In genomic region chr12:108855081-108855480, GRCm38 (mm10) we compare ENCODE assay signal across 22 mouse cellular contexts. TPM values are rescaled to one million over a fixed set of nuclear protein-coding genes. Genes with fewer than 3 reads are reported as not detected.
DNase-seq lines count a peak whose midpoint lies in the region; ATAC-seq and TF ChIP-seq lines count a peak whose summit lies in the region.
"Had no signal": no experiment of that assay in that cellular context is flagged by ENCODE, and none has a peak within 500 bp of the region (broad histone marks: within the 10 kb centered on the region; RNA-seq: fewer than 3 reads in every experiment).

No protein-coding gene starts in this region.

- H3K4me1 ChIP-seq in intestine, embryonic 15.5 days (replicated peaks) = peaks cover 5% of the 10 kb centered on the region; the same call in 1 of the 2 replicates
- H3K4me1 ChIP-seq in liver, embryonic 14.5 days (replicated peaks; ENCODE audit: control insufficient read depth in 2 of 2, insufficient read depth in 2 of 2, low read length in 1 of 2) = peaks cover 0 to 8% of the 10 kb centered on the region in 2 experiments; a peak in 1 of 4 replicates
- H3K4me1 ChIP-seq in stomach, embryonic 15.5 days = peaks cover 9% of the 10 kb centered on the region; the same call in 1 of the 2 replicates
- H3K4me1 ChIP-seq: embryonic facial prominence, embryonic 13.5 days; heart, embryonic 12.5 days had no signal

- no peak overlapping the region for H3K4me3 ChIP-seq in intestine, embryonic 15.5 days (replicated peaks)
- H3K4me3 ChIP-seq in liver, embryonic 14.5 days (ENCODE audit: insufficient read depth in 1 of 2, low read depth in 2 of 2, low read length in 2 of 2) = no peak overlapping the region
- H3K4me3 ChIP-seq in stomach, embryonic 15.5 days (replicated peaks) = no peak overlapping the region
- H3K4me3 ChIP-seq: embryonic facial prominence, embryonic 13.5 days; forebrain, embryonic 13.5 days; heart, adult 2 months; heart, embryonic 12.5 days; hindbrain, embryonic 10.5 days had no signal

- peak; percentile 87 for ATAC-seq in intestine, embryonic 15.5 days
- ATAC-seq in liver, embryonic 14.5 days (ENCODE audit: insufficient read depth) = peak; percentile 21
- peak; percentile 70 for ATAC-seq in stomach, embryonic 15.5 days (ENCODE audit: insufficient read depth, low FRiP score, low read depth)
- ATAC-seq in erythroid progenitor cell, adult 5-6 weeks (replicated peaks; ENCODE audit: low FRiP score, poor library complexity, severe bottlenecking) = no peak
- ATAC-seq: CD4-positive, CD25-positive, alpha-beta regulatory T cell, adult 4 months; forebrain, embryonic 13.5 days; forebrain, postnatal 0 days had no signal

- 74% methylated on average over 10 of the region's 10 CpGs for whole genome bisulfite sequencing in intestine, embryonic 15.5 days
- WGBS in liver, embryonic 14.5 days (ENCODE audit: insufficient replicate concordance) = 62% methylated on average over 10 of the region's 10 CpGs
- WGBS in stomach, embryonic 15.5 days = 84% methylated on average over 10 of the region's 10 CpGs

- TF ChIP-seq CTCF in liver, embryonic 14.5 days (IDR thresholded peaks at IDR 0.05; ENCODE audit: low read depth) = no peak

- TF ChIP-seq EP300 in liver, embryonic 14.5 days (IDR thresholded peaks at IDR 0.05; ENCODE audit: low read depth) = no peak

- H3K9me3 ChIP-seq in intestine, embryonic 15.5 days = no peaks in the 10 kb centered on the region
- no peaks in the 10 kb centered on the region for H3K9me3 ChIP-seq in liver, embryonic 14.5 days (ENCODE audit: control insufficient read depth, low read length)
- no peaks in the 10 kb centered on the region for H3K9me3 ChIP-seq in stomach, embryonic 15.5 days
- H3K9me3 ChIP-seq: embryonic facial prominence, embryonic 13.5 days; forebrain, embryonic 13.5 days; G1E; heart, embryonic 12.5 days; hindbrain, embryonic 10.5 days had no signal

- DNase-seq in adrenal gland, adult 2 months = peak; percentile 10
- no peak for DNase-seq in adrenal gland, postnatal 36 days
- DNase-seq in liver, embryonic 14.5 days (ENCODE audit: low read depth in 3 of 3, low spot score in 3 of 3) = no peak
- no peak for DNase-seq in heart, adult 9 months (ENCODE audit: low spot score in 2 of 2)
- DNase-seq in kidney, adult 18-20 months = no peak
- DNase-seq: adrenal gland, postnatal 10 days; B cell, adult 2 months; cerebellum, adult 18-20 months; cerebellum, adult 9-11 months; cerebellum, postnatal 36 days; forebrain, postnatal 0 days; gastrocnemius, postnatal 14 days; heart, adult 2 months had no signal

- no peak overlapping the region for H3K4me2 ChIP-seq in intestine, embryonic 15.5 days (replicated peaks)
- H3K4me2 ChIP-seq in liver, embryonic 14.5 days (ENCODE audit: low read depth) = no peak overlapping the region
- H3K4me2 ChIP-seq in stomach, embryonic 15.5 days = no peak overlapping the region
- H3K4me2 ChIP-seq: embryonic facial prominence, embryonic 13.5 days; forebrain, embryonic 13.5 days; heart, embryonic 12.5 days had no signal

- no peak overlapping the region for H3K9ac ChIP-seq in intestine, embryonic 15.5 days
- H3K9ac ChIP-seq in liver, embryonic 14.5 days (replicated peaks) = no peak overlapping the region
- H3K9ac ChIP-seq in stomach, embryonic 15.5 days = no peak overlapping the region
- H3K9ac ChIP-seq: embryonic facial prominence, embryonic 13.5 days; forebrain, embryonic 13.5 days; forebrain, postnatal 0 days; heart, embryonic 12.5 days had no signal

- H3K27ac ChIP-seq in intestine, embryonic 15.5 days = no peak overlapping the region
- H3K27ac ChIP-seq in liver, embryonic 14.5 days = no peak overlapping the region
- H3K27ac ChIP-seq in stomach, embryonic 15.5 days = peak overlapping the region; percentile 41; the same call in 1 of the 2 replicates
- H3K27ac ChIP-seq: embryonic facial prominence, embryonic 13.5 days; forebrain, embryonic 13.5 days; heart, adult 2 months had no signal

- H3K27me3 ChIP-seq in intestine, embryonic 15.5 days (replicated peaks) = no peaks in the 10 kb centered on the region
- H3K27me3 ChIP-seq in liver, embryonic 14.5 days (ENCODE audit: control insufficient read depth, insufficient read depth, low read length) = no peaks in the 10 kb centered on the region
- H3K27me3 ChIP-seq in stomach, embryonic 15.5 days (replicated peaks) = no peaks in the 10 kb centered on the region
- H3K27me3 ChIP-seq: embryonic facial prominence, embryonic 13.5 days; forebrain, embryonic 13.5 days; heart, embryonic 12.5 days had no signal

- H3K36me3 ChIP-seq in intestine, embryonic 15.5 days = peaks cover 4% of the 10 kb centered on the region; the same call in 1 of the 2 replicates
- H3K36me3 ChIP-seq in liver, embryonic 14.5 days (replicated peaks; ENCODE audit: control insufficient read depth, insufficient read depth, low read depth) = no peaks in the 10 kb centered on the region; the same call in 1 of the 2 replicates
- 0 out of 2 replicates have a peak, but pooled peaks cover 1% of the 10 kb centered on the region for H3K36me3 ChIP-seq in stomach, embryonic 15.5 days

RNA-seq across cellular contexts. Expression of gene Slc25a47, which starts 19.2 kb away (rescaled TPM):
- 10 to 100 TPM in 1 of 2 experiments, 1 to 10 TPM in 1; 8.4 to 12.2 TPM for total RNA-seq in adrenal gland, adult 2 months (2021)
- 16.6 TPM in 2 replicates for polyA plus RNA-seq in adrenal gland, adult 2 months (2012; rRNA removed)
- 10 to 100 TPM; 11.2 to 13.5 TPM for total RNA-seq in adrenal gland, postnatal 36 days (2021)
- polyA plus RNA-seq in intestine, embryonic 15.5 days (2015; fragmentation: Nextera tagmentation; extraction: Ambion mirVana) = 7.3 and 10.1 TPM in 2 replicates
- polyA plus RNA-seq in liver, embryonic 14.5 days (2012; rRNA removed) = 3.9 and 4.3 TPM in 2 replicates
- 2.3 and 3.4 TPM in 2 replicates for polyA plus RNA-seq in liver, embryonic 14.5 days (2014; fragmentation: Nextera tagmentation; extraction: Ambion mirVana)
- polyA plus RNA-seq in stomach, embryonic 15.5 days (2015; fragmentation: Nextera tagmentation; extraction: Ambion mirVana) = 8.9 and 9.8 TPM in 2 replicates
- total RNA-seq in erythroid progenitor cell, adult 5-6 weeks (2015; ENCODE audit: low replicate concordance) = 1.3 TPM in 1 of 2 replicates, not detected in the other
- total RNA-seq in erythroid progenitor cell, adult 5-6 weeks (2017; ENCODE audit: low replicate concordance) = 0.64 and 5.3 TPM in 2 replicates

RNA-seq across cellular contexts. Expression of gene Slc25a29, which starts 19.4 kb away (rescaled TPM):
- 10 to 100 TPM; 14.0 to 17.7 TPM for total RNA-seq in adrenal gland, adult 2 months (2021)
- 93.3 and 111 TPM in 2 replicates for polyA plus RNA-seq in adrenal gland, adult 2 months (2012; rRNA removed)
- 10 to 100 TPM; 13.6 to 19.5 TPM for total RNA-seq in adrenal gland, postnatal 36 days (2021)
- 5.5 and 6.3 TPM in 2 replicates for polyA plus RNA-seq in intestine, embryonic 15.5 days (2015; fragmentation: Nextera tagmentation; extraction: Ambion mirVana)
- 0.40 and 0.49 TPM in 2 replicates for polyA plus RNA-seq in liver, embryonic 14.5 days (2012; rRNA removed)
- 0.51 and 0.85 TPM in 2 replicates for polyA plus RNA-seq in liver, embryonic 14.5 days (2014; fragmentation: Nextera tagmentation; extraction: Ambion mirVana)
- polyA plus RNA-seq in stomach, embryonic 15.5 days (2015; fragmentation: Nextera tagmentation; extraction: Ambion mirVana) = 7.2 and 8.3 TPM in 2 replicates
- total RNA-seq in erythroid progenitor cell, adult 5-6 weeks (2015; ENCODE audit: low replicate concordance) = 1.1 TPM in 1 of 2 replicates, not detected in the other
- not detected in 2 replicates for total RNA-seq in erythroid progenitor cell, adult 5-6 weeks (2017; ENCODE audit: low replicate concordance)

RNA-seq across cellular contexts. Expression of gene Wdr25, which starts 38.4 kb away (rescaled TPM):
- 10 to 100 TPM in 1 of 2 experiments, 1 to 10 TPM in 1; 6.7 to 12.0 TPM for total RNA-seq in adrenal gland, adult 2 months (2021)
- polyA plus RNA-seq in adrenal gland, adult 2 months (2012; rRNA removed) = 6.5 and 8.3 TPM in 2 replicates
- total RNA-seq in adrenal gland, postnatal 36 days (2021) = 1 to 10 TPM; 5.8 to 8.1 TPM
- 5.7 and 8.3 TPM in 2 replicates for polyA plus RNA-seq in intestine, embryonic 15.5 days (2015; fragmentation: Nextera tagmentation; extraction: Ambion mirVana)
- polyA plus RNA-seq in liver, embryonic 14.5 days (2012; rRNA removed) = 2.6 and 3.7 TPM in 2 replicates
- polyA plus RNA-seq in liver, embryonic 14.5 days (2014; fragmentation: Nextera tagmentation; extraction: Ambion mirVana) = 1.2 and 2.2 TPM in 2 replicates
- polyA plus RNA-seq in stomach, embryonic 15.5 days (2015; fragmentation: Nextera tagmentation; extraction: Ambion mirVana) = 8.3 and 9.6 TPM in 2 replicates
- 0.84 and 2.5 TPM in 2 replicates for total RNA-seq in erythroid progenitor cell, adult 5-6 weeks (2015; ENCODE audit: low replicate concordance)
- 4.2 and 11.4 TPM in 2 replicates for total RNA-seq in erythroid progenitor cell, adult 5-6 weeks (2017; ENCODE audit: low replicate concordance)

RNA-seq across cellular contexts. Expression of gene Wars, which starts 38.9 kb away (rescaled TPM):
- 10 to 100 TPM; 53.2 to 66.3 TPM for total RNA-seq in adrenal gland, adult 2 months (2021)
- polyA plus RNA-seq in adrenal gland, adult 2 months (2012; rRNA removed) = 56.3 and 61.5 TPM in 2 replicates
- total RNA-seq in adrenal gland, postnatal 36 days (2021) = 10 to 100 TPM; 59.0 to 63.1 TPM
- 81.9 and 85.5 TPM in 2 replicates for polyA plus RNA-seq in intestine, embryonic 15.5 days (2015; fragmentation: Nextera tagmentation; extraction: Ambion mirVana)
- 19.1 and 19.4 TPM in 2 replicates for polyA plus RNA-seq in liver, embryonic 14.5 days (2012; rRNA removed)
- 27.8 and 29.2 TPM in 2 replicates for polyA plus RNA-seq in liver, embryonic 14.5 days (2014; fragmentation: Nextera tagmentation; extraction: Ambion mirVana)
- 91.1 and 96.6 TPM in 2 replicates for polyA plus RNA-seq in stomach, embryonic 15.5 days (2015; fragmentation: Nextera tagmentation; extraction: Ambion mirVana)
- 4.6 and 12.3 TPM in 2 replicates for total RNA-seq in erythroid progenitor cell, adult 5-6 weeks (2015; ENCODE audit: low replicate concordance)
- 8.2 and 21.4 TPM in 2 replicates for total RNA-seq in erythroid progenitor cell, adult 5-6 weeks (2017; ENCODE audit: low replicate concordance)

Comparison
In these comparisons a context has a peak if more than half of its experiments do, and no peak if none do; other contexts are left out.
1. RNA of gene Slc25a29, which starts 19.4 kb away (polyA plus RNA-seq): 93.3 to 111 TPM in adrenal gland, adult 2 months; 7.2 to 8.3 TPM in stomach, embryonic 15.5 days, 5.5 to 6.3 TPM in intestine, embryonic 15.5 days and 0.40 to 0.85 TPM in liver, embryonic 14.5 days; every median in the first group is over 10 times any median in the second.